Mouse (Mus musculus): ENCODE results near the gene Pkhd1. TPM values are rescaled to one million over a fixed set of nuclear protein-coding genes. Genes with fewer than 3 reads are reported as not detected.
"Not testable (repeated sequence)": the region's sequence is repeated elsewhere in the genome, so short reads cannot be mapped to it uniquely, and the experiment has no call there.

Pkhd1 gene
- total and polyA plus RNA-seq, 2 experiments = 1.5 to 10.0 TPM

- H3K4me3 ChIP-seq (ENCODE audit: insufficient read depth, low read depth, low read length) = no peak overlapping the region
- no peak for DNase-seq (ENCODE audit: extremely low read depth, low read depth, low spot score)
- WGBS = 72% methylated on average over 4 of the region's 4 CpGs
Measured at GRCm38 (mm10) chr1:20466481-20466880, 151.4 kb downstream of the Pkhd1 start.

GRCm38 (mm10) chr1:20454621-20455020 lies 163.2 kb downstream of the Pkhd1 start:
- Histone ChIP-seq H3K79me2 (ENCODE audit: control insufficient read depth, insufficient read depth, low read length) (no peaks in the 10 kb centered on the region), H3K9ac (ENCODE audit: low read depth, low read length) (no peak overlapping the region), H3K27ac (replicated peaks; ENCODE audit: insufficient read depth, low read depth, low read length) (no peak overlapping the region), H3K4me3 (ENCODE audit: insufficient read depth, low read depth, low read length) (no peak overlapping the region), H3K27me3 (ENCODE audit: control insufficient read depth, insufficient read depth, low read length) (no peaks in the 10 kb centered on the region), H3K36me3 (ENCODE audit: control insufficient read depth, insufficient read depth, low read length) (no peaks in the 10 kb centered on the region; the same call in 1 of the 2 replicates), H3K4me1 (ENCODE audit: control insufficient read depth, insufficient read depth, low read length) (no peaks in the 10 kb centered on the region)
- 88% methylated on average over 1 of the region's 1 CpGs for WGBS
- TF ChIP-seq CTCF (IDR thresholded peaks at IDR 0.05; ENCODE audit: low read depth, low read length) (no peak), POLR2A (IDR thresholded peaks at IDR 0.05; ENCODE audit: extremely low read depth, insufficient read depth, low read length) (no peak)
- peak; percentile 2 for DNase-seq (ENCODE audit: extremely low read depth, low read depth, low spot score)

More at GRCm38 (mm10) chr1:20466481-20466880, 151.4 kb downstream of the Pkhd1 start:
- no peaks in the 10 kb centered on the region for H3K36me3 ChIP-seq (ENCODE audit: control insufficient read depth, insufficient read depth, low read length)
- H3K9ac ChIP-seq (ENCODE audit: low read depth, low read length) = no peak overlapping the region
- no peaks in the 10 kb centered on the region for H3K4me1 ChIP-seq (ENCODE audit: control insufficient read depth, insufficient read depth, low read length)
- no peaks in the 10 kb centered on the region for H3K79me2 ChIP-seq (ENCODE audit: control insufficient read depth, insufficient read depth, low read length)
- TF ChIP-seq POLR2A (IDR thresholded peaks at IDR 0.05; ENCODE audit: extremely low read depth, insufficient read depth, low read length) (no peak), CTCF (IDR thresholded peaks at IDR 0.05; ENCODE audit: low read depth, low read length) (no peak)
- no peaks in the 10 kb centered on the region for H3K27me3 ChIP-seq (ENCODE audit: control insufficient read depth, insufficient read depth, low read length)
- no peak overlapping the region for H3K27ac ChIP-seq (replicated peaks; ENCODE audit: insufficient read depth, low read depth, low read length)

GRCm38 (mm10) chr1:20450074-20450473 lies 167.8 kb downstream of the Pkhd1 start:
- no peak overlapping the region for H3K9ac ChIP-seq (ENCODE audit: low read depth, low read length)
- WGBS = 53% methylated on average over 10 of the region's 10 CpGs
- TF ChIP-seq POLR2A (IDR thresholded peaks at IDR 0.05; ENCODE audit: extremely low read depth, insufficient read depth, low read length) (no peak), CTCF (IDR thresholded peaks at IDR 0.05; ENCODE audit: low read depth, low read length) (peak; percentile 48; the same call in 1 of the 2 replicates)
- no peak overlapping the region for H3K27ac ChIP-seq (replicated peaks; ENCODE audit: insufficient read depth, low read depth, low read length)
- H3K27me3 ChIP-seq (ENCODE audit: control insufficient read depth, insufficient read depth, low read length) = no peaks in the 10 kb centered on the region
- H3K79me2 ChIP-seq (ENCODE audit: control insufficient read depth, insufficient read depth, low read length) = no peaks in the 10 kb centered on the region
- no peaks in the 10 kb centered on the region; the same call in 1 of the 2 replicates for H3K36me3 ChIP-seq (ENCODE audit: control insufficient read depth, insufficient read depth, low read length)
- no peak for DNase-seq (ENCODE audit: extremely low read depth, low read depth, low spot score)
- no peak overlapping the region for H3K4me3 ChIP-seq (ENCODE audit: insufficient read depth, low read depth, low read length)
- H3K4me1 ChIP-seq (ENCODE audit: control insufficient read depth, insufficient read depth, low read length) = no peaks in the 10 kb centered on the region

- 91% methylated on average over 16 of the region's 16 CpGs for WGBS
- H3K4me1 ChIP-seq (ENCODE audit: control insufficient read depth, insufficient read depth, low read length); H3K79me2 ChIP-seq (ENCODE audit: control insufficient read depth, insufficient read depth, low read length); H3K4me3 ChIP-seq (ENCODE audit: insufficient read depth, low read depth, low read length); H3K9ac ChIP-seq (ENCODE audit: low read depth, low read length); H3K36me3 ChIP-seq (ENCODE audit: control insufficient read depth, insufficient read depth, low read length); H3K27me3 ChIP-seq (ENCODE audit: control insufficient read depth, insufficient read depth, low read length); DNase-seq (ENCODE audit: extremely low read depth, low read depth, low spot score); H3K27ac ChIP-seq (replicated peaks; ENCODE audit: insufficient read depth, low read depth, low read length): not testable (repeated sequence)
Measured at GRCm38 (mm10) chr1:20432026-20432425, 185.8 kb downstream of the Pkhd1 start.

DNA sequence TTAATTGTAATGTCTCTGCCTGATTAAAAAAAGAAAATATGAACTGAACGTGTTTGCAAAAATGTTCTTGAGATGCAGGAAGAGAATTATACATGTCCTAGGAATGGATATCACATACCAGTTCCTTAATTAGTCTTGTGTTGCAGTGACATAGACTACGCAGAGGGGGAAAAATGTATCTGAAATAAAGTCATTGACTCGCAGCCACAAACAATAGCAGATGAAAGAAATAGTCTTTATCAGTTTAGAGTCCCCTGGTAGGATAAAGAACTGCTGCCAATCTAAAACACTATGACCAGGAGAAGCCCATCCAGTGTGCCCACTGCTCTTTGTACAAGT lies 188.8 kb downstream of the Pkhd1 start:
- TF ChIP-seq CTCF (IDR thresholded peaks at IDR 0.05; ENCODE audit: low read depth, low read length) = no peak
- TF ChIP-seq POLR2A (IDR thresholded peaks at IDR 0.05; ENCODE audit: extremely low read depth, insufficient read depth, low read length) = no peak
- WGBS = 83% methylated on average over 3 of the region's 3 CpGs
- Histone ChIP-seq H3K36me3 (ENCODE audit: control insufficient read depth, insufficient read depth, low read length) (no peaks in the 10 kb centered on the region; the same call in 1 of the 2 replicates), H3K9ac (ENCODE audit: low read depth, low read length) (no peak overlapping the region), H3K79me2 (ENCODE audit: control insufficient read depth, insufficient read depth, low read length) (no peaks in the 10 kb centered on the region), H3K27me3 (ENCODE audit: control insufficient read depth, insufficient read depth, low read length) (no peaks in the 10 kb centered on the region), H3K4me1 (ENCODE audit: control insufficient read depth, insufficient read depth, low read length) (no peaks in the 10 kb centered on the region), H3K27ac (replicated peaks; ENCODE audit: insufficient read depth, low read depth, low read length) (no peak overlapping the region), H3K4me3 (ENCODE audit: insufficient read depth, low read depth, low read length) (no peak overlapping the region)
- DNase-seq (ENCODE audit: extremely low read depth, low read depth, low spot score) = no peak

- WGBS = 83% methylated on average over 12 of the region's 12 CpGs
- DNase-seq (ENCODE audit: extremely low read depth, low read depth, low spot score) = no peak
- Histone ChIP-seq H3K27ac (replicated peaks; ENCODE audit: insufficient read depth, low read depth, low read length) (no peak overlapping the region), H3K4me1 (ENCODE audit: control insufficient read depth, insufficient read depth, low read length) (no peaks in the 10 kb centered on the region), H3K4me3 (ENCODE audit: insufficient read depth, low read depth, low read length) (no peak overlapping the region), H3K36me3 (ENCODE audit: control insufficient read depth, insufficient read depth, low read length) (no peaks in the 10 kb centered on the region; the same call in 1 of the 2 replicates), H3K79me2 (ENCODE audit: control insufficient read depth, insufficient read depth, low read length) (no peaks in the 10 kb centered on the region), H3K9ac (ENCODE audit: low read depth, low read length) (no peak overlapping the region), H3K27me3 (ENCODE audit: control insufficient read depth, insufficient read depth, low read length) (no peaks in the 10 kb centered on the region)
- TF ChIP-seq POLR2A (IDR thresholded peaks at IDR 0.05; ENCODE audit: extremely low read depth, insufficient read depth, low read length) (no peak), CTCF (IDR thresholded peaks at IDR 0.05; ENCODE audit: low read depth, low read length) (no peak)
Measured at GRCm38 (mm10) chr1:20428370-20429055, 189.4 kb downstream of the Pkhd1 start.
